Mouse (Mus musculus) liver, embryonic 16.5 days (tissue): ENCODE data around the gene Zfp951. TPM values are rescaled to one million over a fixed set of nuclear protein-coding genes. Genes with fewer than 3 reads are reported as not detected.
"Not testable (repeated sequence)": the region's sequence is repeated elsewhere in the genome, so short reads cannot be mapped to it uniquely, and the experiment has no call there.

Experiments
- ATAC-seq: fragments of 200-750 bp; cut with Nextera tagmentation; 2 replicates; pipeline ENCODE4 v1.8.0; 2017; ENCODE audit warnings: low read depth, mild to moderate bottlenecking, moderate number of reproducible peaks, moderate library complexity
- H3K27ac ChIP-seq: fragments of 300-500 bp; sonication (generic); 2 replicates; pipeline ENCODE4 v1.5.1; 2014; ENCODE audit warnings: mild to moderate bottlenecking, low read length
- H3K27me3 ChIP-seq: fragments of 300-500 bp; sonication (generic); 2 replicates; pipeline ENCODE4 v1.6.1; 2014; ENCODE audit warnings: low read depth, low read length, mixed read lengths; ENCODE audit not compliant: control insufficient read depth, insufficient read depth
- H3K36me3 ChIP-seq: fragments of 300-500 bp; sonication (generic); 2 replicates; pipeline ENCODE4 v1.6.1; 2014; ENCODE audit warnings: mild to moderate bottlenecking; ENCODE audit not compliant: control insufficient read depth, insufficient read depth
- H3K4me1 ChIP-seq: fragments of 300-500 bp; sonication (generic); 2 replicates; pipeline ENCODE4 v1.6.1; 2014; ENCODE audit warnings: low read depth, low read length, mixed read lengths; ENCODE audit not compliant: control insufficient read depth
- H3K4me2 ChIP-seq: fragments of 300-500 bp; sonication (generic); 2 replicates; pipeline ENCODE4 v1.6.1; 2014; ENCODE audit warnings: low read depth, low read length, mixed read lengths
- H3K4me3 ChIP-seq: fragments of 300-500 bp; sonication (generic); 2 replicates; pipeline ENCODE4 v1.5.1; 2014; ENCODE audit warnings: low read depth, mild to moderate bottlenecking, low read length
- H3K9ac ChIP-seq: fragments of 300-500 bp; sonication (generic); 2 replicates; pipeline ENCODE4 v1.6.1; 2014; ENCODE audit warnings: low read depth, low read length
- H3K9me3 ChIP-seq: fragments of 300-500 bp; sonication (generic); replicated peaks from 2 replicates; pipeline ENCODE4 v1.6.1; 2016; ENCODE audit warnings: low read length; ENCODE audit not compliant: control insufficient read depth
- WGBS: fragments of 180-500 bp; shearing (Covaris S2); extraction: QIAGEN DNeasy Blood & Tissue Kit; methylation state at CpG from one replicate; pipeline ENCODE4 v1.1.7; 2014; ENCODE audit not compliant: insufficient replicate concordance; 5-methylcytosine and 5-hydroxymethylcytosine counted together
- polyA plus RNA-seq: library from polyadenylated mRNA; unstranded; fragments of >200 nt; fragmentation: Nextera tagmentation; extraction: Ambion mirVana; gene quantifications from 2 replicates; pipeline ENCODE4 v1.2.1, GENCODE M21; 2015

Zfp951 gene
- 0.84 and 0.89 TPM in 2 replicates for polyA plus RNA-seq

- not testable (repeated sequence) for H3K9ac ChIP-seq, H3K27ac ChIP-seq
These were observed at the start of gene Zfp951 for GRCm38 (mm10) chr5:104859962-104860525. Gene Zfp951, minus strand, starts transcription at chr5:104860070.

GRCm38 (mm10) chr5:104906556-104906955, 46.7 kb upstream of the Zfp951 start:
- H3K4me1 ChIP-seq, H3K27me3 ChIP-seq, H3K4me3 ChIP-seq, H3K4me2 ChIP-seq, H3K9me3 ChIP-seq, H3K36me3 ChIP-seq, ATAC-seq, H3K9ac ChIP-seq, H3K27ac ChIP-seq: not testable (repeated sequence)
- 75% methylated on average over 5 of the region's 5 CpGs for WGBS

More at GRCm38 (mm10) chr5:104859962-104860525, at the start of gene Zfp951:
- 0 out of 2 replicates have a peak within 1 kb of the TSS, but pooled peaks have one; percentile 3 for H3K4me2 ChIP-seq
- not testable (repeated sequence) for H3K9me3 ChIP-seq, H3K36me3 ChIP-seq, H3K4me1 ChIP-seq, H3K27me3 ChIP-seq
- peak within 1 kb of the TSS; percentile 44 for H3K4me3 ChIP-seq
- ATAC-seq, result peak; percentile 88
- 30% methylated on average over 11 of the region's 12 CpGs for WGBS

- not testable (repeated sequence) for H3K4me1 ChIP-seq, H3K27ac ChIP-seq, H3K27me3 ChIP-seq, H3K9me3 ChIP-seq, H3K9ac ChIP-seq, H3K36me3 ChIP-seq
- peak; percentile 73 for ATAC-seq
- Histone ChIP-seq H3K4me3 (peak overlapping the region; percentile 44), H3K4me2 (0 out of 2 replicates have a peak overlapping the region, but pooled peaks have one; percentile 3)
- 32% methylated on average over 10 of the region's 15 CpGs for WGBS
These were observed 567 bp downstream of the Zfp951 start for GRCm38 (mm10) chr5:104859045-104859961.

GRCm38 (mm10) chr5:104854546-104854945, 5.3 kb downstream of the Zfp951 start:
- not testable (repeated sequence) for H3K27ac ChIP-seq, H3K9ac ChIP-seq, H3K4me1 ChIP-seq, H3K4me2 ChIP-seq, H3K4me3 ChIP-seq, ATAC-seq, H3K27me3 ChIP-seq, H3K36me3 ChIP-seq, H3K9me3 ChIP-seq
- 73% methylated on average over 3 of the region's 3 CpGs for WGBS

GRCm38 (mm10) chr5:104833330-104833729, 26.5 kb downstream of the Zfp951 start:
- no peak overlapping the region for H3K27ac ChIP-seq
- no peak overlapping the region for H3K4me3 ChIP-seq
- no peak overlapping the region for H3K4me2 ChIP-seq
- no peaks in the 10 kb centered on the region for H3K36me3 ChIP-seq
- no peaks in the 10 kb centered on the region for H3K27me3 ChIP-seq
- no peaks in the 10 kb centered on the region for H3K4me1 ChIP-seq
- ATAC-seq, result no peak
- no peaks in the 10 kb centered on the region for H3K9me3 ChIP-seq
- H3K9ac ChIP-seq, result no peak overlapping the region

GRCm38 (mm10) chr5:104829611-104830010, 30.3 kb downstream of the Zfp951 start:
- Histone ChIP-seq H3K27me3 (no peaks in the 10 kb centered on the region), H3K27ac (no peak overlapping the region), H3K4me1 (no peaks in the 10 kb centered on the region), H3K9me3 (peaks cover 4% of the 10 kb centered on the region), H3K4me2 (no peak overlapping the region), H3K9ac (no peak overlapping the region), H3K36me3 (no peaks in the 10 kb centered on the region), H3K4me3 (no peak overlapping the region)
- WGBS, result 30% methylated on average over 1 of the region's 1 CpGs
- no peak for ATAC-seq

- not testable (repeated sequence) for H3K36me3 ChIP-seq, H3K27me3 ChIP-seq, H3K9ac ChIP-seq, H3K27ac ChIP-seq, H3K4me2 ChIP-seq, H3K9me3 ChIP-seq, H3K4me3 ChIP-seq, H3K4me1 ChIP-seq, ATAC-seq
- 60% methylated on average over 6 of the region's 6 CpGs for WGBS
These were observed 89.7 kb downstream of the Zfp951 start for GRCm38 (mm10) chr5:104770138-104770537.
